ENCODE assay signal across 20 mouse cellular contexts in the genomic region with DNA sequence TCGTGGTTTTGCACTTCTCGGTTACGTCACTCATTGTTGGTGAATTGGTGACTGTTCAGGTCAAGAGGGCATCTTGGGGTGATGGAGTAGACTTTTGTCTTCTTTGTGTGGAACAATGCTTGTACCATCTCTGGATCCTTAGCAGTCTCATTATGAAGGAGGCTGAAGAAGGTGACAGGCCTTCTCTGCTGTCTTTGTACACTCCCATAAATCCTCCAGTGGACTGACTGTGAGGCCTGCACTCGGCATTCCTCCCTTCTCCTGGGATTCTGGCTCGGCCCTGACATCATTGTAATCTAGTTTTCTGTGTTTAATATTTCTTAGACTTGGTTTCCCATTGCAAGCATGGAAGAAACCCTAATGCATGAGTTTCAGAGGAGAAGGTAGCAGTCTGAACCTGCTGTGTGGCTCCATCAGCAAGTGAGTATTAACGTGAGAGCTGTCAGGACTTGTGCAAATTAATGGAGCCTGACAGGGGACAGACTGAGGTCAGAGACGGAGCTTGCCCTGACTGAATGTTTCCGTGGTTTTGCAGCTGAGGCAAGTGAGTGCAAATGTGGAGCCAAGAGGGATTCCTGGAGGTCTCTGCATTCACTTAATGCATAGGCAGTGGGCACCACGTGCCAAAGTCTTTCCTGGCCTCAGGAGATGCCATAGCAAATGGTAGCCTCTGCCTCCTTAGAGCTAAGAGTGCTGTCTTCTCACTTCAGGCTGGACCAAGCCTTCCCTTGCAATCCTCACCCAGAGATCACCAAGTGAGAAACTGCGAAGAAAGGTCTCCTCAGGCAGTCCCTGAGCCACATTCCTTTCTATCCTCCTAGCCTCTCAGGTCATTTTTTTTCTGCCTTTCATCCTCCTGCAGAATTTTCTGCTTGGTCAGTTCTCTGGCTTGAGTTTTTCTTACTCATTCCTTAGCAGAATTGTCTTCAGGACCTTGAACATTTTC.
DNase-seq lines count a peak whose midpoint lies in the region; ATAC-seq and TF ChIP-seq lines count a peak whose summit lies in the region.
"Had no signal": no experiment of that assay in that cellular context is flagged by ENCODE, and none has a peak within 500 bp of the region (broad histone marks: within the 10 kb centered on the region; RNA-seq: fewer than 3 reads in every experiment).

No protein-coding gene starts in this region.

- H3K36me3 ChIP-seq in forebrain, embryonic 10.5 days (replicated peaks) = peaks cover 7% of the 10 kb centered on the region
- peaks cover 3% of the 10 kb centered on the region; the same call in 1 of the 2 replicates for H3K36me3 ChIP-seq in forebrain, embryonic 15.5 days
- no peaks in the 10 kb centered on the region for H3K36me3 ChIP-seq in midbrain, embryonic 11.5 days (ENCODE audit: control insufficient read depth, insufficient read depth, low read length)
- no peaks in the 10 kb centered on the region for H3K36me3 ChIP-seq in midbrain, embryonic 16.5 days (ENCODE audit: control insufficient read depth, insufficient read depth, low read length)
- H3K36me3 ChIP-seq in kidney, postnatal 0 days (ENCODE audit: insufficient read depth, low read length) = no peaks in the 10 kb centered on the region
- H3K36me3 ChIP-seq: limb, embryonic 15.5 days; midbrain, embryonic 12.5 days had no signal

- no peaks in the 10 kb centered on the region for H3K9me3 ChIP-seq in forebrain, embryonic 10.5 days
- H3K9me3 ChIP-seq in forebrain, embryonic 15.5 days = no peaks in the 10 kb centered on the region
- H3K9me3 ChIP-seq in midbrain, embryonic 11.5 days (ENCODE audit: control insufficient read depth, low read length) = no peaks in the 10 kb centered on the region
- H3K9me3 ChIP-seq in midbrain, embryonic 16.5 days (replicated peaks; ENCODE audit: control insufficient read depth, low read length, poor library complexity, severe bottlenecking) = no peaks in the 10 kb centered on the region
- H3K9me3 ChIP-seq in kidney, postnatal 0 days (replicated peaks; ENCODE audit: low read length) = no peaks in the 10 kb centered on the region
- H3K9me3 ChIP-seq: forebrain, embryonic 13.5 days; limb, embryonic 15.5 days; midbrain, embryonic 12.5 days had no signal

- H3K4me1 ChIP-seq in forebrain, embryonic 10.5 days = peaks cover 18% of the 10 kb centered on the region
- H3K4me1 ChIP-seq in forebrain, embryonic 15.5 days = peaks cover 17% of the 10 kb centered on the region
- no peaks in the 10 kb centered on the region for H3K4me1 ChIP-seq in midbrain, embryonic 11.5 days (ENCODE audit: control insufficient read depth, insufficient read depth, low read length)
- peaks cover 2% of the 10 kb centered on the region; the same call in 1 of the 2 replicates for H3K4me1 ChIP-seq in midbrain, embryonic 16.5 days (ENCODE audit: control insufficient read depth, insufficient read depth, low read length)
- no peaks in the 10 kb centered on the region; the same call in 1 of the 2 replicates for H3K4me1 ChIP-seq in kidney, postnatal 0 days (replicated peaks; ENCODE audit: insufficient read depth, low read length)

- TF ChIP-seq CTCF in kidney, postnatal 0 days (IDR thresholded peaks at IDR 0.05; ENCODE audit: low read depth) = no peak

- no peak overlapping the region for H3K9ac ChIP-seq in forebrain, embryonic 15.5 days (replicated peaks)
- H3K9ac ChIP-seq in midbrain, embryonic 11.5 days (ENCODE audit: low read length) = no peak overlapping the region
- H3K9ac ChIP-seq in midbrain, embryonic 16.5 days (ENCODE audit: low read depth, low read length) = no peak overlapping the region
- H3K9ac ChIP-seq in kidney, postnatal 0 days (ENCODE audit: low read depth, low read length) = no peak overlapping the region
- H3K9ac ChIP-seq: forebrain, embryonic 13.5 days; limb, embryonic 15.5 days; midbrain, embryonic 12.5 days had no signal

- H3K27ac ChIP-seq in forebrain, embryonic 10.5 days = 0 out of 2 replicates have a peak overlapping the region, but pooled peaks have one; percentile 30
- H3K27ac ChIP-seq in forebrain, embryonic 15.5 days (replicated peaks) = no peak overlapping the region
- no peak overlapping the region for H3K27ac ChIP-seq in midbrain, embryonic 11.5 days (ENCODE audit: low read depth, low read length)
- H3K27ac ChIP-seq in midbrain, embryonic 16.5 days (ENCODE audit: low read length) = no peak overlapping the region
- H3K27ac ChIP-seq in kidney, postnatal 0 days = peak overlapping the region; percentile 58
- H3K27ac ChIP-seq: gastrocnemius, adult 2 months; limb, embryonic 15.5 days; midbrain, embryonic 12.5 days had no signal

- whole genome bisulfite sequencing in forebrain, embryonic 10.5 days = 70% methylated on average over 10 of the region's 10 CpGs
- WGBS in forebrain, embryonic 15.5 days = 70% methylated on average over 10 of the region's 10 CpGs
- 60% methylated on average over 10 of the region's 10 CpGs for WGBS in midbrain, embryonic 11.5 days
- 55% methylated on average over 10 of the region's 10 CpGs for WGBS in midbrain, embryonic 16.5 days
- 32% methylated on average over 10 of the region's 10 CpGs for WGBS in kidney, postnatal 0 days

- no peak overlapping the region for H3K4me2 ChIP-seq in forebrain, embryonic 15.5 days (replicated peaks)
- H3K4me2 ChIP-seq in midbrain, embryonic 11.5 days = no peak overlapping the region
- H3K4me2 ChIP-seq in midbrain, embryonic 16.5 days (ENCODE audit: low read length) = no peak overlapping the region
- no peak overlapping the region for H3K4me2 ChIP-seq in kidney, postnatal 0 days (ENCODE audit: low read length)
- H3K4me2 ChIP-seq: forebrain, embryonic 13.5 days; limb, embryonic 15.5 days; midbrain, embryonic 12.5 days had no signal

- no peaks in the 10 kb centered on the region for H3K27me3 ChIP-seq in forebrain, embryonic 10.5 days (ENCODE audit: poor library complexity, severe bottlenecking)
- H3K27me3 ChIP-seq in forebrain, embryonic 15.5 days = no peaks in the 10 kb centered on the region
- H3K27me3 ChIP-seq in midbrain, embryonic 11.5 days (ENCODE audit: control insufficient read depth, insufficient read depth, low read length) = no peaks in the 10 kb centered on the region
- no peaks in the 10 kb centered on the region for H3K27me3 ChIP-seq in midbrain, embryonic 16.5 days (ENCODE audit: control insufficient read depth, insufficient read depth, low read depth, low read length)
- no peaks in the 10 kb centered on the region for H3K27me3 ChIP-seq in kidney, postnatal 0 days (ENCODE audit: insufficient read depth, low read length)
- H3K27me3 ChIP-seq: CH12.LX; forebrain, embryonic 13.5 days; limb, embryonic 15.5 days; midbrain, embryonic 12.5 days had no signal

- no peak for DNase-seq in forebrain, embryonic 10.5 days (ENCODE audit: extremely low spot score, low spot score)
- peak; percentile 81 for DNase-seq in midbrain, embryonic 11.5 days (ENCODE audit: low spot score, missing footprints)
- no peak for DNase-seq in kidney, postnatal 0 days (ENCODE audit: low spot score)
- peak; percentile 44 for DNase-seq in mesoderm, embryonic 11.5 days (ENCODE audit: low read depth, low spot score)
- DNase-seq in cerebellum, adult 11 months = no peak
- DNase-seq in frontal cortex, postnatal 14 days (ENCODE audit: low spot score in 2 of 2) = no peak
- DNase-seq: adrenal gland, postnatal 25 days; cerebellum, postnatal 10 days; gastrocnemius, adult 2 months; layer of hippocampus, postnatal 36 days; lung, adult 18-20 months; lung, postnatal 36 days had no signal

- no peak for ATAC-seq in forebrain, embryonic 15.5 days (replicated peaks)
- ATAC-seq in midbrain, embryonic 11.5 days (ENCODE audit: low FRiP score) = no peak
- ATAC-seq in midbrain, embryonic 16.5 days = no peak
- ATAC-seq in kidney, postnatal 0 days (replicated peaks; ENCODE audit: low FRiP score, low read depth) = peak; percentile 46; the same call in 1 of the 2 replicates
- ATAC-seq: activated CD4-positive, CD25-positive, alpha-beta regulatory T cell, adult 4 months; forebrain, embryonic 13.5 days; intestine, embryonic 16.5 days had no signal

- no peak overlapping the region for H3K4me3 ChIP-seq in forebrain, embryonic 10.5 days
- no peak overlapping the region for H3K4me3 ChIP-seq in forebrain, embryonic 15.5 days
- H3K4me3 ChIP-seq in midbrain, embryonic 11.5 days (ENCODE audit: low read depth, low read length) = no peak overlapping the region
- no peak overlapping the region for H3K4me3 ChIP-seq in midbrain, embryonic 16.5 days (ENCODE audit: low read depth, low read length)
- no peak overlapping the region for H3K4me3 ChIP-seq in kidney, postnatal 0 days (replicated peaks; ENCODE audit: low read depth, low read length)
- H3K4me3 ChIP-seq: forebrain, embryonic 13.5 days; gastrocnemius, adult 2 months; limb, embryonic 15.5 days; midbrain, embryonic 12.5 days had no signal

Comparison
In these comparisons a context has a peak if more than half of its experiments do, and no peak if none do; other contexts are left out.
1. H3K27ac ChIP-seq: peak in forebrain, embryonic 10.5 days (single experiment) and kidney, postnatal 0 days (single experiment); none in forebrain, embryonic 15.5 days (single experiment), midbrain, embryonic 11.5 days (single experiment) and midbrain, embryonic 16.5 days (single experiment).
2. DNase-seq: peak in midbrain, embryonic 11.5 days (single experiment) and mesoderm, embryonic 11.5 days (single experiment); none in forebrain, embryonic 10.5 days (single experiment), kidney, postnatal 0 days (single experiment), cerebellum, adult 11 months (single experiment) and frontal cortex, postnatal 14 days (0 of 2).